Mouse (Mus musculus): Measurements from ENCODE around the gene Cnpy2. TPM values are rescaled to one million over a fixed set of nuclear protein-coding genes. Genes with fewer than 3 reads are reported as not detected.

The Cnpy2 gene
- polyA plus RNA-seq, 1 experiment from 2014 or later, result 221 TPM

GRCm38 (mm10) chr10:128343436-128343835 lies 21.2 kb downstream of the Cnpy2 start:
- peak overlapping the region; percentile 41; the same call in 1 of the 2 replicates for H3K27ac ChIP-seq (ENCODE audit: low read depth, low read length)
- H3K4me2 ChIP-seq, result no peak overlapping the region
- no peak overlapping the region for H3K9ac ChIP-seq (ENCODE audit: low read depth, low read length)
- H3K9me3 ChIP-seq (ENCODE audit: control insufficient read depth, low read length), result no peaks in the 10 kb centered on the region
- H3K36me3 ChIP-seq (ENCODE audit: control insufficient read depth, insufficient read depth, low read length), result 0 out of 2 replicates have a peak, but pooled peaks cover 3% of the 10 kb centered on the region
- WGBS, result 94% methylated on average over 1 of the region's 1 CpGs
- ATAC-seq (replicated peaks; ENCODE audit: low FRiP score), result no peak
- no peak overlapping the region for H3K4me3 ChIP-seq (ENCODE audit: low read depth, low read length)
- DNase-seq (ENCODE audit: low spot score), result no peak
- H3K4me1 ChIP-seq (replicated peaks; ENCODE audit: control insufficient read depth, insufficient read depth, low read length), result peaks cover 44% of the 10 kb centered on the region
- H3K27me3 ChIP-seq (replicated peaks; ENCODE audit: control insufficient read depth, insufficient read depth, low read length), result no peaks in the 10 kb centered on the region

- H3K27me3 ChIP-seq (replicated peaks; ENCODE audit: control insufficient read depth, insufficient read depth, low read length), result no peaks in the 10 kb centered on the region
- 0 out of 2 replicates have a peak, but pooled peaks cover 4% of the 10 kb centered on the region for H3K36me3 ChIP-seq (ENCODE audit: control insufficient read depth, insufficient read depth, low read length)
- ATAC-seq (replicated peaks; ENCODE audit: low FRiP score), result peak; percentile 83
- peak overlapping the region; percentile 60 for H3K4me2 ChIP-seq
- no peaks in the 10 kb centered on the region for H3K9me3 ChIP-seq (ENCODE audit: control insufficient read depth, low read length)
- 28% methylated on average over 7 of the region's 7 CpGs for WGBS
- H3K4me1 ChIP-seq (replicated peaks; ENCODE audit: control insufficient read depth, insufficient read depth, low read length), result peaks cover 31% of the 10 kb centered on the region
- peak overlapping the region; percentile 14 for H3K4me3 ChIP-seq (ENCODE audit: low read depth, low read length)
- peak overlapping the region; percentile 77 for H3K27ac ChIP-seq (ENCODE audit: low read depth, low read length)
- no peak overlapping the region for H3K9ac ChIP-seq (ENCODE audit: low read depth, low read length)
- peak; percentile 55 for DNase-seq (ENCODE audit: low spot score)
These were observed 22.5 kb downstream of the Cnpy2 start for GRCm38 (mm10) chr10:128344568-128345275.

GRCm38 (mm10) chr10:128347541-128347940 lies 25.3 kb downstream of the Cnpy2 start:
- Histone ChIP-seq H3K36me3 (ENCODE audit: control insufficient read depth, insufficient read depth, low read length) (peaks cover 23% of the 10 kb centered on the region), H3K4me2 (no peak overlapping the region), H3K9me3 (ENCODE audit: control insufficient read depth, low read length) (no peaks in the 10 kb centered on the region), H3K4me3 (ENCODE audit: low read depth, low read length) (no peak overlapping the region), H3K27ac (ENCODE audit: low read depth, low read length) (no peak overlapping the region), H3K4me1 (replicated peaks; ENCODE audit: control insufficient read depth, insufficient read depth, low read length) (peaks cover 17% of the 10 kb centered on the region), H3K27me3 (replicated peaks; ENCODE audit: control insufficient read depth, insufficient read depth, low read length) (no peaks in the 10 kb centered on the region), H3K9ac (ENCODE audit: low read depth, low read length) (no peak overlapping the region)
- ATAC-seq (replicated peaks; ENCODE audit: low FRiP score) (no peak), DNase-seq (ENCODE audit: low spot score) (no peak)
- 89% methylated on average over 8 of the region's 8 CpGs for WGBS

- WGBS, result 54% methylated on average over 2 of the region's 2 CpGs
- H3K27me3 ChIP-seq (replicated peaks; ENCODE audit: control insufficient read depth, insufficient read depth, low read length), result no peaks in the 10 kb centered on the region
- no peaks in the 10 kb centered on the region for H3K9me3 ChIP-seq (ENCODE audit: control insufficient read depth, low read length)
- no peaks in the 10 kb centered on the region for H3K4me1 ChIP-seq (replicated peaks; ENCODE audit: control insufficient read depth, insufficient read depth, low read length)
- peaks cover 55% of the 10 kb centered on the region for H3K36me3 ChIP-seq (ENCODE audit: control insufficient read depth, insufficient read depth, low read length)
- ATAC-seq (replicated peaks; ENCODE audit: low FRiP score) (no peak), DNase-seq (ENCODE audit: low spot score) (no peak)
- no peak overlapping the region for H3K4me3 ChIP-seq (ENCODE audit: low read depth, low read length)
- H3K9ac ChIP-seq (ENCODE audit: low read depth, low read length), result no peak overlapping the region
- H3K27ac ChIP-seq (ENCODE audit: low read depth, low read length), result no peak overlapping the region
- no peak overlapping the region for H3K4me2 ChIP-seq
These were observed 36.5 kb downstream of the Cnpy2 start for GRCm38 (mm10) chr10:128358796-128359195.

- Histone ChIP-seq H3K4me1 (replicated peaks; ENCODE audit: control insufficient read depth, insufficient read depth, low read length) (no peaks in the 10 kb centered on the region), H3K9ac (ENCODE audit: low read depth, low read length) (no peak overlapping the region), H3K27ac (ENCODE audit: low read depth, low read length) (no peak overlapping the region), H3K4me2 (no peak overlapping the region), H3K4me3 (ENCODE audit: low read depth, low read length) (no peak overlapping the region), H3K27me3 (replicated peaks; ENCODE audit: control insufficient read depth, insufficient read depth, low read length) (no peaks in the 10 kb centered on the region), H3K9me3 (ENCODE audit: control insufficient read depth, low read length) (no peaks in the 10 kb centered on the region), H3K36me3 (ENCODE audit: control insufficient read depth, insufficient read depth, low read length) (peaks cover 51% of the 10 kb centered on the region)
- ATAC-seq (replicated peaks; ENCODE audit: low FRiP score) (no peak), DNase-seq (ENCODE audit: low spot score) (no peak)
- WGBS, result 87% methylated on average over 6 of the region's 6 CpGs
These were observed 37.0 kb downstream of the Cnpy2 start for GRCm38 (mm10) chr10:128359226-128359625.

- Histone ChIP-seq H3K27ac (ENCODE audit: low read depth, low read length) (no peak overlapping the region), H3K36me3 (ENCODE audit: control insufficient read depth, insufficient read depth, low read length) (peaks cover 42% of the 10 kb centered on the region), H3K4me2 (no peak overlapping the region), H3K27me3 (replicated peaks; ENCODE audit: control insufficient read depth, insufficient read depth, low read length) (no peaks in the 10 kb centered on the region), H3K4me1 (replicated peaks; ENCODE audit: control insufficient read depth, insufficient read depth, low read length) (no peaks in the 10 kb centered on the region), H3K9ac (ENCODE audit: low read depth, low read length) (no peak overlapping the region), H3K4me3 (ENCODE audit: low read depth, low read length) (no peak overlapping the region), H3K9me3 (ENCODE audit: control insufficient read depth, low read length) (no peaks in the 10 kb centered on the region)
- DNase-seq (ENCODE audit: low spot score) (no peak), ATAC-seq (replicated peaks; ENCODE audit: low FRiP score) (no peak)
- 87% methylated on average over 6 of the region's 6 CpGs for WGBS
These were observed 39.6 kb downstream of the Cnpy2 start for GRCm38 (mm10) chr10:128361836-128362235.

GRCm38 (mm10) chr10:128362568-128362967 lies 40.3 kb downstream of the Cnpy2 start:
- Histone ChIP-seq H3K4me2 (no peak overlapping the region), H3K9me3 (ENCODE audit: control insufficient read depth, low read length) (no peaks in the 10 kb centered on the region), H3K27me3 (replicated peaks; ENCODE audit: control insufficient read depth, insufficient read depth, low read length) (no peaks in the 10 kb centered on the region), H3K9ac (ENCODE audit: low read depth, low read length) (no peak overlapping the region), H3K27ac (ENCODE audit: low read depth, low read length) (no peak overlapping the region), H3K4me1 (replicated peaks; ENCODE audit: control insufficient read depth, insufficient read depth, low read length) (peaks cover 2% of the 10 kb centered on the region; the same call in 1 of the 2 replicates), H3K36me3 (ENCODE audit: control insufficient read depth, insufficient read depth, low read length) (peaks cover 39% of the 10 kb centered on the region), H3K4me3 (ENCODE audit: low read depth, low read length) (no peak overlapping the region)
- ATAC-seq (replicated peaks; ENCODE audit: low FRiP score) (no peak; the same call in 1 of the 2 replicates), DNase-seq (ENCODE audit: low spot score) (no peak)
- WGBS, result 62% methylated on average over 3 of the region's 3 CpGs

GRCm38 (mm10) chr10:128367899-128368401 lies 45.7 kb downstream of the Cnpy2 start:
- 26% methylated on average over 19 of the region's 19 CpGs for WGBS
- Histone ChIP-seq H3K4me1 (replicated peaks; ENCODE audit: control insufficient read depth, insufficient read depth, low read length) (peaks cover 15% of the 10 kb centered on the region), H3K27ac (ENCODE audit: low read depth, low read length) (peak overlapping the region; percentile 67), H3K4me2 (peak overlapping the region; percentile 97), H3K4me3 (ENCODE audit: low read depth, low read length) (peak overlapping the region; percentile 70), H3K9me3 (ENCODE audit: control insufficient read depth, low read length) (no peaks in the 10 kb centered on the region), H3K27me3 (replicated peaks; ENCODE audit: control insufficient read depth, insufficient read depth, low read length) (no peaks in the 10 kb centered on the region), H3K36me3 (ENCODE audit: control insufficient read depth, insufficient read depth, low read length) (peaks cover 8% of the 10 kb centered on the region), H3K9ac (ENCODE audit: low read depth, low read length) (peak overlapping the region; percentile 67)
- no peak for DNase-seq (ENCODE audit: low spot score)
- ATAC-seq (replicated peaks; ENCODE audit: low FRiP score), result no peak; the same call in 1 of the 2 replicates

All from liver, embryonic 11.5 days (tissue).